Comparison of ENCODE assay signal across 8 mouse cellular contexts in the genomic region with DNA sequence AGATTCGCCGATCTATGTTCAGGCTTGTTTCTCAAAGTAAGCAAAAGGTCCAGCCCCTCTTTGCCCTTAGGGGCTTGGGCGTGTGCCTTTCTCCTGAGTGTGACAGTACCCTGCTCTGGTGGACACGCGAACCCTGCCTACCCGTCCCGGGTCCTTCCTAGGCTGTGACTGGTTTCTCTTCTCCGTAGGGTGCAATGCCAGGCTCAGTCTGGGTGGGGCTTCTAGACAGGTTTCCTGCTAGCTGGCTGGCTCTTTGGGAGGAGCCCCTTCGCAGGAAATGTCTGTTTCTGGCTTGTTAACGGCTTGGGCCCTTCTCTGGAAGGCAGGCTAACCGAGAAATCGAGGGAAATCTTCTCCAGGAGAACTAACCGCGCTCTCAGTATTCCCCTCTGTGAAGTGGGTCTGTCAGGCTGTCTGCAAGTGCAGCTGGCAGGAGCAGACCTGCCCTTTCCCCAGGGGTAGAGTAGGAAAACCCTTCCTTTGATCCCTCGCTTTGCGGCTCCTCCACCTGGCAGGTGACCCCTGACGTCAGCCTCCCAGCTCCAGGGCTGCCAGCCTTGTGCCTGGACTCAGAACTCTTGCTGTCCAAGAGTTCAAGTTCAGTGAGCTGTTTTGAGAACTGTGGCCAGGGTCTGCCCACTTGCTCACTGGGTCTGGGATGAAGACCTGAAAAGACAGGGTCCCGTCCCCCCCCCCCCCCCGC. TPM values are rescaled to one million over a fixed set of nuclear protein-coding genes. Genes with fewer than 3 reads are reported as not detected.
DNase-seq lines count a peak whose midpoint lies in the region; ATAC-seq and TF ChIP-seq lines count a peak whose summit lies in the region.

No protein-coding gene starts in this region.

- DNase-seq in CD8-positive naive resting alpha-beta T cell, adult 2 months (ENCODE audit: low read depth in 2 of 2, low spot score in 2 of 2), result peak; percentile 34 to 50
- DNase-seq in heart, postnatal 0 days (ENCODE audit: low spot score), result no peak
- DNase-seq in limb, embryonic 10.5 days (ENCODE audit: low spot score), result peak; percentile 53
- DNase-seq in left cerebral cortex, postnatal 25 days (ENCODE audit: low spot score in 2 of 2), result no peak
- no peak for DNase-seq in cerebellum, postnatal 10 days
- DNase-seq in right cerebral cortex, postnatal 10 days (ENCODE audit: low spot score in 2 of 2), result no peak

- TF ChIP-seq POLR2A in bone marrow macrophage, adult 2 months (IDR thresholded peaks at IDR 0.05; ENCODE audit: borderline replicate concordance, low read depth, low read length), result no peak

- peak overlapping the region; percentile 82 for H3K4me2 ChIP-seq in heart, postnatal 0 days (ENCODE audit: low read depth, low read length)

- no peak overlapping the region for H3K27ac ChIP-seq in bone marrow macrophage, adult 2 months (ENCODE audit: insufficient read depth, low read depth, low read length)
- no peak overlapping the region for H3K27ac ChIP-seq in heart, postnatal 0 days (ENCODE audit: low read depth)
- H3K27ac ChIP-seq in limb, embryonic 10.5 days, result no peak overlapping the region

- WGBS in heart, postnatal 0 days, result 16% methylated on average over 19 of the region's 19 CpGs
- 11% methylated on average over 19 of the region's 19 CpGs for WGBS in limb, embryonic 10.5 days

- H3K9ac ChIP-seq in heart, postnatal 0 days (replicated peaks; ENCODE audit: low read depth, low read length), result peak overlapping the region; percentile 39; the same call in 1 of the 2 replicates

- TF ChIP-seq EP300 in heart, postnatal 0 days (IDR thresholded peaks at IDR 0.05; ENCODE audit: low read depth), result no peak

- peaks cover 8% of the 10 kb centered on the region; the same call in 1 of the 2 replicates for H3K4me1 ChIP-seq in bone marrow macrophage, adult 2 months (ENCODE audit: control insufficient read depth, insufficient read depth, low read length)
- H3K4me1 ChIP-seq in heart, postnatal 0 days (ENCODE audit: control insufficient read depth, insufficient read depth), result no peaks in the 10 kb centered on the region
- peaks cover 27% of the 10 kb centered on the region for H3K4me1 ChIP-seq in limb, embryonic 10.5 days

- peaks cover 37% of the 10 kb centered on the region for H3K27me3 ChIP-seq in heart, postnatal 0 days (ENCODE audit: control insufficient read depth, insufficient read depth, low read length)
- peaks cover 47% of the 10 kb centered on the region for H3K27me3 ChIP-seq in limb, embryonic 10.5 days (ENCODE audit: low read depth, poor library complexity, severe bottlenecking)

- peak; percentile 21; the same call in 1 of the 2 replicates for ATAC-seq in heart, postnatal 0 days (ENCODE audit: insufficient read depth, low read depth)
- peak; percentile 49 for ATAC-seq in megakaryocyte-erythroid progenitor cell, adult 5-6 weeks (replicated peaks; ENCODE audit: low FRiP score, low TSS enrichment, poor library complexity, severe bottlenecking)

- H3K4me3 ChIP-seq in bone marrow macrophage, adult 2 months (ENCODE audit: insufficient read depth, low read length), result peak overlapping the region; percentile 88
- peak overlapping the region; percentile 48 for H3K4me3 ChIP-seq in heart, postnatal 0 days (ENCODE audit: low read depth, low read length)
- H3K4me3 ChIP-seq in limb, embryonic 10.5 days, result peak overlapping the region; percentile 56

- intact Hi-C loops in left cerebral cortex, postnatal 25 days (cut with DNase I), result no loop called here

- TF ChIP-seq CTCF in bone marrow macrophage, adult 2 months (IDR thresholded peaks at IDR 0.05; ENCODE audit: low read depth, low read length), result no peak
- TF ChIP-seq CTCF in heart, postnatal 0 days (IDR thresholded peaks at IDR 0.05; ENCODE audit: low read depth), result no peak

- no peaks in the 10 kb centered on the region for H3K36me3 ChIP-seq in heart, postnatal 0 days (replicated peaks; ENCODE audit: control insufficient read depth, insufficient read depth, low read length)
- no peaks in the 10 kb centered on the region for H3K36me3 ChIP-seq in limb, embryonic 10.5 days

- H3K9me3 ChIP-seq in heart, postnatal 0 days (replicated peaks; ENCODE audit: control insufficient read depth, low read length), result no peaks in the 10 kb centered on the region
- H3K9me3 ChIP-seq in limb, embryonic 10.5 days (replicated peaks), result no peaks in the 10 kb centered on the region

RNA-seq across cellular contexts. Expression of a gene that starts 0.8 kb away (rescaled TPM):
- 10.3 and 12.0 TPM in 2 replicates for polyA plus RNA-seq in bone marrow macrophage, adult 2 months (2012; ENCODE audit: insufficient read depth, insufficient read length, missing spikeins)
- total RNA-seq in heart, postnatal 0 days (2014; rRNA removed; ENCODE audit: low replicate concordance), result 8.2 and 16.8 TPM in 2 replicates
- polyA plus RNA-seq in heart, postnatal 0 days (2015; fragmentation: Nextera tagmentation; extraction: Ambion mirVana), result 4.3 and 4.9 TPM in 2 replicates
- 6.1 and 6.8 TPM in 2 replicates for polyA plus RNA-seq in limb, embryonic 10.5 days (2016; fragmentation: Nextera tagmentation; extraction: Ambion mirVana)
- 63.2 and 78.5 TPM in 2 replicates for total RNA-seq in megakaryocyte-erythroid progenitor cell, adult 5-6 weeks (2014; fragmentation: Nextera tagmentation)
- 93.7 and 108 TPM in 2 replicates for total RNA-seq in megakaryocyte-erythroid progenitor cell, adult 5-6 weeks (2017)
- 10 to 100 TPM; 16.1 to 16.8 TPM for total RNA-seq in left cerebral cortex, postnatal 25 days (2021)

Comparison
In these comparisons a context has a peak if more than half of its experiments do, and no peak if none do; other contexts are left out.
1. DNase-seq: peak in CD8-positive naive resting alpha-beta T cell, adult 2 months (2 of 2) and limb, embryonic 10.5 days (single experiment); none in heart, postnatal 0 days (single experiment), left cerebral cortex, postnatal 25 days (0 of 2), cerebellum, postnatal 10 days (0 of 2) and right cerebral cortex, postnatal 10 days (0 of 2).
2. Peak in every context shown above with its lines, with median percentiles within 50 percentile points of each other: H3K4me3 ChIP-seq.